Mouse (Mus musculus): ENCODE results near the gene Adcy5. TPM values are rescaled to one million over a fixed set of nuclear protein-coding genes. Genes with fewer than 3 reads are reported as not detected.

The Adcy5 gene
- polyA plus RNA-seq, 1 experiment, result 6.8 TPM

GRCm38 (mm10) chr16:35139873-35140619, 14.6 kb upstream of the Adcy5 start:
- 66% methylated on average over 11 of the region's 11 CpGs for WGBS
- Histone ChIP-seq H3K36me3 (ENCODE audit: control insufficient read depth, insufficient read depth, low read length) (no peaks in the 10 kb centered on the region), H3K4me3 (ENCODE audit: control insufficient read depth, insufficient read depth, low read length) (no peak overlapping the region), H3K27ac (ENCODE audit: control insufficient read depth, insufficient read depth, low read length) (no peak overlapping the region), H3K4me1 (replicated peaks; ENCODE audit: control insufficient read depth, insufficient read depth, low read length) (no peaks in the 10 kb centered on the region), H3K27me3 (ENCODE audit: control insufficient read depth, insufficient read depth, low read length) (no peaks in the 10 kb centered on the region)
- no peak for DNase-seq
- TF ChIP-seq POLR2A (IDR thresholded peaks at IDR 0.05; ENCODE audit: control insufficient read depth, extremely low read depth, insufficient read depth, low read length, poor library complexity) (no peak), CTCF (IDR thresholded peaks at IDR 0.05; ENCODE audit: borderline replicate concordance, control insufficient read depth, extremely low read depth, insufficient read depth, low read length, poor library complexity) (no peak)

DNA sequence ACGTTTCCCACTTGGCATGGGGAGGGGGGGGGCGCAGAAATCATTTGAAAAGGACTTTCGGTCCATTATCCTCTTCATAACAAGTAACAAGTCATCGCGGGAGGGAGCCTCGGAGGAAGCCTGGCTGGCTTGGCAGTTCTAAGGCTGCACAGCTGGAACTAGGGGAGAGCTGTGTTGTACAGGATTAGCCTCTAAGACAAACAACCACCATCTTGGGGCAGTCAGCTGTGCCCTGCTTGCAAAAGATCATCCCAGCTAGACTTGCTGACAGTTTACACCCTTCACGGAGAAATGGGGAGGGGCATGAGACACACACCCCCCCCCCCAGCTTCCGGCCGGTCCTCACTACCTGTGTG, 14.1 kb upstream of the Adcy5 start:
- no peaks in the 10 kb centered on the region for H3K36me3 ChIP-seq (ENCODE audit: control insufficient read depth, insufficient read depth, low read length)
- H3K4me3 ChIP-seq (ENCODE audit: control insufficient read depth, insufficient read depth, low read length), result no peak overlapping the region
- 83% methylated on average over 9 of the region's 9 CpGs for WGBS
- H3K27me3 ChIP-seq (ENCODE audit: control insufficient read depth, insufficient read depth, low read length), result no peaks in the 10 kb centered on the region
- TF ChIP-seq POLR2A (IDR thresholded peaks at IDR 0.05; ENCODE audit: control insufficient read depth, extremely low read depth, insufficient read depth, low read length, poor library complexity), result no peak
- TF ChIP-seq CTCF (IDR thresholded peaks at IDR 0.05; ENCODE audit: borderline replicate concordance, control insufficient read depth, extremely low read depth, insufficient read depth, low read length, poor library complexity), result no peak
- H3K4me1 ChIP-seq (replicated peaks; ENCODE audit: control insufficient read depth, insufficient read depth, low read length), result no peaks in the 10 kb centered on the region
- no peak for DNase-seq
- no peak overlapping the region for H3K27ac ChIP-seq (ENCODE audit: control insufficient read depth, insufficient read depth, low read length)

DNA sequence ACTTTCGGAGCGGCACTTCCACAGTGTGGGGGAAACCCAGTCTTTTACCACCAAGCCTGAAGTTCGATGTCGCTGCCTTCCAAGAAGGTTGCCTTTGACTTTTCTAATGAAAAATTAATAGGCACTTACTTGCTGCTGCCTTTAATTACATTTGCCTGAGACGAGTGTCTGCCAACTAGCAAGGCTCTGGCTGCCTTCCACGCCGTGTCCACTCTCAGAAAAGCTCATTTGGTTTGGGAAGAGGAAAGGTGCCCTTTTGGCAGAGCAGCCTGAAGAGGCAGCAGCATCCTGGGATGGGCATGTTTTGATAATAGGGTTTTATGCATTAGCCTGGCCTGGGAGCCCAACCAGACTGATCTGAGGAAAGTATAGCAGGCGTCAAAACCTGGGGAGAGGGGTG, 12.8 kb upstream of the Adcy5 start:
- 93% methylated on average over 8 of the region's 8 CpGs for WGBS
- no peak for DNase-seq
- no peak overlapping the region for H3K4me3 ChIP-seq (ENCODE audit: control insufficient read depth, insufficient read depth, low read length)
- no peaks in the 10 kb centered on the region for H3K36me3 ChIP-seq (ENCODE audit: control insufficient read depth, insufficient read depth, low read length)
- TF ChIP-seq CTCF (IDR thresholded peaks at IDR 0.05; ENCODE audit: borderline replicate concordance, control insufficient read depth, extremely low read depth, insufficient read depth, low read length, poor library complexity), result no peak
- no peak for TF ChIP-seq POLR2A (IDR thresholded peaks at IDR 0.05; ENCODE audit: control insufficient read depth, extremely low read depth, insufficient read depth, low read length, poor library complexity)
- no peaks in the 10 kb centered on the region for H3K4me1 ChIP-seq (replicated peaks; ENCODE audit: control insufficient read depth, insufficient read depth, low read length)
- H3K27ac ChIP-seq (ENCODE audit: control insufficient read depth, insufficient read depth, low read length), result no peak overlapping the region
- H3K27me3 ChIP-seq (ENCODE audit: control insufficient read depth, insufficient read depth, low read length), result no peaks in the 10 kb centered on the region

DNA sequence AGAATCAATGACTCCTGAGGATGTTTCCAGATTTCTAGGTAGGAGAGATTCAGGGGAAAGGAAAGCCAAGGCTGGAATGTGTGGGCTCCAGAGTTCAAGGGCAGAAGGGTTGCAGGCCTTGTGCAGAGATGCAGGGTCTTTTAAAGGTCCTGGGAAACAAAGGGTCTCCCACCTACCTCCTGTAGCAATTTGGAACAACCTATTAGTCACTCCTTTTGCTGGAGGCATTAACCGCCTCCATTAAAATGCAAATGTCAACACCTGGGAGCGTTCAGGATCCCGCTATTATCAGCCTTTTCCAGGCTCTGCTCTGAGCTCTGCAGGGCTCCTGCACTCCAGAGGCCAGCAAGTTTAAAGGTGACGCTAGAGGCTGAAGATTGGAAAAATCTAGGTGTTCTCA, 8.5 kb upstream of the Adcy5 start:
- H3K27ac ChIP-seq (ENCODE audit: control insufficient read depth, insufficient read depth, low read length), result no peak overlapping the region
- H3K4me3 ChIP-seq (ENCODE audit: control insufficient read depth, insufficient read depth, low read length), result no peak overlapping the region
- no peak for TF ChIP-seq CTCF (IDR thresholded peaks at IDR 0.05; ENCODE audit: borderline replicate concordance, control insufficient read depth, extremely low read depth, insufficient read depth, low read length, poor library complexity)
- TF ChIP-seq POLR2A (IDR thresholded peaks at IDR 0.05; ENCODE audit: control insufficient read depth, extremely low read depth, insufficient read depth, low read length, poor library complexity), result no peak
- H3K4me1 ChIP-seq (replicated peaks; ENCODE audit: control insufficient read depth, insufficient read depth, low read length), result no peaks in the 10 kb centered on the region
- 47% methylated on average over 4 of the region's 4 CpGs for WGBS
- no peaks in the 10 kb centered on the region for H3K36me3 ChIP-seq (ENCODE audit: control insufficient read depth, insufficient read depth, low read length)
- no peaks in the 10 kb centered on the region; the same call in 1 of the 2 replicates for H3K27me3 ChIP-seq (ENCODE audit: control insufficient read depth, insufficient read depth, low read length)
- no peak for DNase-seq

DNA sequence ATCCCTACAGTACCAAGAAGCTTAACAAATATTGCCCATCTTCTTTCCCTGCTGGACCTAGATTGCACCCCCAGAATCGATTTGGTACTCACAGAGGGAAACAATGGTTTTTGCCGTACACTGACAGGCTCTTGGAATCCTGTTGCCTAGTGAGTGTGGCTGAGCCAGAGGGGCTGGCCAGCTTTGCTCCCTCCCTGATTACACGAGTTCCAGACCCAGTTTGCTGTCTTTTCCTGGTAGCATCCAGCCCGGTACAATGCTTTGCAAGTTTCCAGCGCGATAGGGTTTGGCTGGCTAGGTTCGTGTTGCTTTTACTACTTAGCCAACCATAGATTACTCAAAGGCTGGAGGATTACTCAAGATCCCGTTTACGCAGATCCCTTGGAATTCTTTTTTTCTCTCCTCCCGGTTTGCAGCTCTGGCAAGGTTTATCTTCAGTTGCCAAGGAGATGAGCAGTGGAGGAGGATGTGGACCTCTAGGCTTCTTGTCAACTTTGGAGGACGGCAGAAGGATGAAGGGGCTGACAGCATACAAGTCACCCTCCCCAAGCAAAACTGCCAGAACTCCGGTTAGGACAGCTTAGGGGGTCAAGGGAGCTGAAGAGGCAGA, 1.4 kb upstream of the Adcy5 start:
- H3K4me1 ChIP-seq (replicated peaks; ENCODE audit: control insufficient read depth, insufficient read depth, low read length), result peaks cover 8% of the 10 kb centered on the region; the same call in 1 of the 2 replicates
- no peaks in the 10 kb centered on the region for H3K36me3 ChIP-seq (ENCODE audit: control insufficient read depth, insufficient read depth, low read length)
- TF ChIP-seq POLR2A (IDR thresholded peaks at IDR 0.05; ENCODE audit: control insufficient read depth, extremely low read depth, insufficient read depth, low read length, poor library complexity), result no peak
- H3K27me3 ChIP-seq (ENCODE audit: control insufficient read depth, insufficient read depth, low read length), result peaks cover 14% of the 10 kb centered on the region; the same call in 1 of the 2 replicates
- no peak for DNase-seq
- no peak overlapping the region for H3K4me3 ChIP-seq (ENCODE audit: control insufficient read depth, insufficient read depth, low read length)
- 19% methylated on average over 12 of the region's 12 CpGs for WGBS
- H3K27ac ChIP-seq (ENCODE audit: control insufficient read depth, insufficient read depth, low read length), result no peak overlapping the region

DNA sequence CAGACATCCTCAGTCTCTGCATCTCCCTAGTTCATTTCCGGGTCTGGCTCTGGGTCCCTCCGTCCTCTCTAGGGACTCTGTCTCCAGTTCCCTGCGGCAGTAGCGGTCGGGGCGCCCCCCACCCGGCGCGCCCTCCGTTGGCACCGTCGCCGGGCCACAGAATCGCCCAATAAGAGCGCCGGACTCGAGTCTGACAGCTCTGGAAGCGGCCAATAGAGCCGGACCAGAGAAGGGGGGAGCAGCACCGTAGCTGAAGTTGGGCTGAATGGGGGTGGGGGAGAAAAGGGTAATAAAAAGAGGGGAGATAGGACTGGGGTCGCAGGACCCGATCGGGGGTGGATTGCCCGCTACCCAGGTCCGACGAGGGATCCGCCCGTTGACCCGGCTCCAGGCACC, 434 bp upstream of the Adcy5 start:
- peaks cover 8% of the 10 kb centered on the region; the same call in 1 of the 2 replicates for H3K4me1 ChIP-seq (replicated peaks; ENCODE audit: control insufficient read depth, insufficient read depth, low read length)
- 0 out of 2 replicates have a peak overlapping the region, but pooled peaks have one; percentile 16 for H3K4me3 ChIP-seq (ENCODE audit: control insufficient read depth, insufficient read depth, low read length)
- H3K27ac ChIP-seq (ENCODE audit: control insufficient read depth, insufficient read depth, low read length), result no peak overlapping the region
- no peak for DNase-seq
- 2% methylated on average over 29 of the region's 29 CpGs for WGBS
- H3K36me3 ChIP-seq (ENCODE audit: control insufficient read depth, insufficient read depth, low read length), result no peaks in the 10 kb centered on the region
- no peak for TF ChIP-seq POLR2A (IDR thresholded peaks at IDR 0.05; ENCODE audit: control insufficient read depth, extremely low read depth, insufficient read depth, low read length, poor library complexity)
- no peak for TF ChIP-seq CTCF (IDR thresholded peaks at IDR 0.05; ENCODE audit: borderline replicate concordance, control insufficient read depth, extremely low read depth, insufficient read depth, low read length, poor library complexity)
- H3K27me3 ChIP-seq (ENCODE audit: control insufficient read depth, insufficient read depth, low read length), result peaks cover 14% of the 10 kb centered on the region; the same call in 1 of the 2 replicates

Measured in thymus, adult 2 months (tissue).